Mouse (Mus musculus) liver, postnatal 0 days (tissue): ENCODE measurements around the gene Ccr5.

Experiments used
- CTCF ChIP-seq: sonication (generic); IDR thresholded peaks from 2 replicates; pipeline ENCODE4 v1.5.1; 2016; ENCODE audit warnings: antibody characterized with exemption, low read depth
- EP300 ChIP-seq: IDR thresholded peaks from 2 replicates; pipeline ENCODE4 v1.6.1; 2016; ENCODE audit warnings: antibody characterized with exemption, low read depth, mild to moderate bottlenecking

- TF ChIP-seq CTCF (no peak), EP300 (no peak)
Observed at GRCm38 (mm10) chr9:124105196-124105595, 16.1 kb upstream of the Ccr5 start.
